Mouse (Mus musculus) fat pad, adult 2 months (tissue): ENCODE data around the gene Kdelr3.

Experiments used
- DNase-seq: peaks from one replicate; pipeline ENCODE4 v3.0.0-alpha.2; 2011; ENCODE audit warnings: low read depth, low spot score; ENCODE audit errors: extremely low read depth

The Kdelr3 gene

DNA sequence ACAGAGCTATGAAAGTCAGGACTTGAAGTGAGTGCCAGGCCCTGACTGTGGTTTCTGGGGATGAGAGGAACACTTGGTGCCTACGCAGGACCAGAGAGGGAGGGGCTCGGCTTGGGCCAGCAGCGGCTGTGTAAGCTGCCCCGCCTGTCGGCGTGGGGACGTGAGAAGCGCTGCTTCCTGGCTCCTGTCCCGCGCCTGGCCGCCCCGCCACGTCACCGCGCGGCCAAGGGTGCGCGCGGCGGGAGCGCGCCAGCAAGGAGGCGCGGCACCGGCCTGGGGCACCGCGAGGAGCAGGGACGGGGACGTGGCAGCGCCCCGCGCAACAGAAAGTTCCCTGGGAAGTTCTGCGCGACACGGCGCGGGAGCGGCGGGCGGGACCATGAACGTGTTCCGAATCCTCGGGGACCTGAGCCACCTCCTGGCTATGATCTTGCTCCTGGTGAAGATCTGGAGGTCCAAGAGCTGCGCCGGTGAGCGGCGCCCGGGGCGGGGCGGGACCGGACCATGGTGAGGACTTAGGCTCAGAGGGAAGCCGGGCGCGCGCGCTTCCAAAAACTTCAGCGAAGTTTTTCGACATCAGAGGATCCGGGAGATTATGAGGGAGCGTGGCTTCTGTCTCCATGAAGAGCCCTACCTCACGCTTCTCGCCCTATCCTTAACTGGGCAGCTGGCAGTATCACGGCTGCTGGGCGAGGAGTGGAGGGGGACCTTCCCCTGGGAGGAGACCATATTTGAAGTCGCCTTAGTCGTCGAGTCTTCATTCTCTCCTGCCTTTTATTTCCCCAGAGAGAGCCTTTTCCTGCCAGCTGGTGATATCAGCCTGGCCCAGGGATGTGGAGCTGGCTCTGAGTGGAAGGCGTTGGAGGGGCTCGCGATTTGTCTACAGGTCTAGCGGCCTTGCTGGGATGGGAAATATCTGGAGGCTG, at the start of gene Kdelr3:
Gene Kdelr3 (plus strand): TSS at position 241 of the 926 bp plus-strand sequence.
- no peak for DNase-seq

DNA sequence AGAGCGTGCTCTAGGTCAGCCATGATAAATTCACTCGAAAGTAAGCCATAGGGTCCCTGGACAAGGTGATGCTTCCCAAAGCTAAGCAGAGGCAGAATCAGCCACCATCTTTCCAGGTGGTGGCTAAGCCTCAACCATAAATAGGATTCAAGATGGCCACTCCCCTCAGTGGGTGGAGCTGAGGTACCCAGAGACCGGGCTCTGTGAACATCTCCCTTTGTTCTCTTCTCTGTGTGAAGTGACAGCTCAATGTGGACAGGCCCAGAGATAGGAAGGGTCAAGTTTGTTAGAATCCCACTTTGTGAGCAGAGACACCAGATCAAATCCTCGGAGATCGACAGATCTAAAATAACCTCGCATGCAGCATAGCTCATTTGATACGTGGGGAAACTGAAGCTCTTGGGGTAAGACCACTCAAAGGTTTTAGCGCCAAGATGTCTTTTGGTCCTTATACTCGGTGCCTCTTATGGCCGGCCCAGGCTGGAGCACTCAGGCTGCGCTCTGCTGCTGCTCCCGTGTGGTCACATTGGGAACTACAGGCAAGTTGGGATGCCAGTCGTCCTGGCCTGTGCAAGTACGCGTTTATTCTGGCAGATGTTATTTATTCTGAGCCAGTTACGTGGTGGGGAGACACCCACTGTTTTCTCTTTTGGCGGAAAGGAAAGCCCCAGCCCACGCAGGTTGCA, 49.5 kb upstream of the Kdelr3 start:
- no peak for DNase-seq

DNA sequence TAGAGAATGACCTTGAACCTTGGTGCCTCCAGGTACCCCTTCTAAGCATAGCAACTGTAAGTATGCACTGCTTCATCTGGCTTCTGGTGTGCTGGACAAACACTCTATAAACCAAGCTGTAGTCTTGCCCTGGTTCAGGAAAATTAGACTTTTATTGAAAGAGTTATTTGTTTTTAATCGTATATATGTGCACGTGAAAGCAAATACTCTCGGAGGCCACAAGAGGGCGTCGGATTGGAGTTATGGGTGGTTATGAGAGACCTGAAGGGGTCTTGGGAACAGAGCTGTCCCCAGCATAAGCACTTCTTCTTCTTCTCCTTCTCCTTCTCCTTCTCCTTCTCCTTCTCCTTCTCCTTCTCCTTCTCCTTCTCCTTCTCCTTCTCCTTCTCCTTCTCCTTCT, 46.6 kb upstream of the Kdelr3 start:
- no peak for DNase-seq

DNA sequence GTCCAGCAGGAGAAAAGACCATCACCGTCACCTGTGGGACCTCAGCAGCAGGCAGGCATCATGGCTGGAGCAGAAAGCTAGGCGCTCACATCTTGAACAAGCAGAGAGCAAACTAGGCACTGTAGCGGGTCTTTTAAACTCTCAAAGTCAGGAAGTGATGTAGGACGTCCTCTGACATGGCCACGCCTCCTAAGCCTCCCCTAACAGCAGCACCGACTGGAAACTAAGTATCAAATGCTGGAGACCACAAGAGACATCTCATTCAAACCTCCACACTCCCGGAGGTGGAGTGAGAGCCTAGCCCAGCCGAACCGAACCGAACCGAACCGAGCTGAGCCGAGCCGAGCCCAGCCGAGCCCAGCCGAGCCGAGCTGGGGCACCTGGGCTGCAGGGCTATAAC, 45.6 kb upstream of the Kdelr3 start:
- no peak for DNase-seq

DNA sequence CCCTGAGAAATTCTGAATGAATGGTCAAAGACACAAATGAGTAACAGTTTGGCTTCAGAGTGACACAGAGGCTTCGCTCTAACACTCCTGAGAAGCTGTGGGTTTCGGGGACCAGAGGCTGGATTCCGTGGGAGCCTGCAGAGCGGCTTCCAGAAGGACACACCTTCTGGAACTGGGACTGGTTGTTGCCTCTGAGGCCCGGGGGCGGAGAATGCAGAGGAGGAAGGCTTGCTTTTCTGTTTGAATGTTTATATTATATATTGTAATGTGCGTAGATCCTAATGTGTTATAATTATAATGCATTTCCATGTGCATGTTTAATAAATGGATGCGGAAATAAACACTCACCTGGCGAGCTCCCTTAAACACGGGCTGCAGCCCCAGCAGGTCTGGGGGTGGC, 45.1 kb upstream of the Kdelr3 start:
- no peak for DNase-seq

DNA sequence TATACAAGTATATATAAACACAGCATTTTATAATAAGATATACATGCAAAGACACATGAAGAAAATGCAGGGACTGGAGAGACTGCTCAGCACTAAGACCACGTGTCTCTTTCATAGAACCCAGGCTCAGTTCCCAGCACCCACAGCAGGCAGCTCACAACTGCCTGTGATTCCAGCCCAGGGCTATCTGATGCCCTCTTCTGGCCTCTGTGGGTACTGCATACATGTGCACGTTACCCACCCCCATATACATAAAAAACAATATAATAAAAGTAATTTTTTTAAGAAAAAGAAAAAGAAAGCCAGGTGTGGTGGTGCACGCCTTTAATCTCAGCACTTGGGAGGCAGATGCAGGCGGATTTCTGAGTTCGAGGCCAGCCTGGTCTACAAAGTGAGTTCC, 43.2 kb upstream of the Kdelr3 start:
- DNase-seq = no peak

DNA sequence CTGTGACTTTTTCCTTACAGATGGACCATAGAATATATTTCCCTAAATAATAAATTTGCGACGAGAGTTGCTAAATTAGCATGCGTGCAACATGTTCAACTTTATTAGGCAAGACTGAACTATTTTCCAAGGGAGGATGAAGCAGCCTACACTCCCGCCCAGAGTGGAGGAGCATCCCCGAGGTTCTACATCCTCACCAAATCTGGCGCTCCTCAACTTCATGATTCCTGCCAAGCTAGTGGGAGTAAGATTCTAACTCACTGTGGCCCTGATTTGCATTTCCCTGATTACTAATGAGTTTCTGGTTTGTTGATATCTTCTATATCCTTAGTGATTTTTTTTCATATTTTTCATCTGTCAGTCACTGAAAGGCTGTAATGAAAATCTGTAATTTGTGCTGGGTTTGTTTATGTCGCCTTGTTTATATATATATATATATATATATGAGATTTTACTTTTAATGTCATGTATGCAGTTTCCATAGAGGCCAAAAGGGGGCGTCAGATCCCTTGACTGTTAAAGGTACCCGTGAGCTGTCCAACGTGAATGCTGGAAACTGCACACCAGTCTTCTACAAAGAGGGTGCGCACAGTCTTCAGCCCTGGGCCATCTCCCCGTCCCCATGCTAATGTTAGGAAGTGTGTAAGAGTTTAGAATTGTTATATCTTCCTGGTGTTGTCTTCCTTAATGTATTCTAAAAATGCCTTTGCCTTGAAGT, 42.4 kb upstream of the Kdelr3 start:
- no peak for DNase-seq

DNA sequence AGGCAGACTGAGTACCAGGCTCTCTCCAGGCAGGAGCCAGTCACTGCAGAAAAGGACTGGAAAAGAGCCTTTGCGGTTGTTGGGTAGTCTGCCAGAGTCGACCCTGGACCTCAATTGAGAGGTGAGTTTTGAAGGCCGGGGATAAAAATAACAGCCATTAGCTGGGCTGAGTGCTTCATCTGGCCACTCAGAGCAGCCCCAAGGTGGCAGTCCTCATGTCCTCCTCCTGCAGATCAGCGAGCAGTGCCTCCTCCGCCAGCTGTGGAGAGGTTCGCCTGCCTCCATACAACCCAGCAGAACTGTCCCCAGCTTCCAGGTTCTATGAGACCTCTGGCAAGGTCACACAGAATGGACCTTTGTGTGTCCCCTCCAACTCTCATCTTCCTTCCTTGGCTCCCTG, 39.0 kb upstream of the Kdelr3 start:
- no peak for DNase-seq

DNA sequence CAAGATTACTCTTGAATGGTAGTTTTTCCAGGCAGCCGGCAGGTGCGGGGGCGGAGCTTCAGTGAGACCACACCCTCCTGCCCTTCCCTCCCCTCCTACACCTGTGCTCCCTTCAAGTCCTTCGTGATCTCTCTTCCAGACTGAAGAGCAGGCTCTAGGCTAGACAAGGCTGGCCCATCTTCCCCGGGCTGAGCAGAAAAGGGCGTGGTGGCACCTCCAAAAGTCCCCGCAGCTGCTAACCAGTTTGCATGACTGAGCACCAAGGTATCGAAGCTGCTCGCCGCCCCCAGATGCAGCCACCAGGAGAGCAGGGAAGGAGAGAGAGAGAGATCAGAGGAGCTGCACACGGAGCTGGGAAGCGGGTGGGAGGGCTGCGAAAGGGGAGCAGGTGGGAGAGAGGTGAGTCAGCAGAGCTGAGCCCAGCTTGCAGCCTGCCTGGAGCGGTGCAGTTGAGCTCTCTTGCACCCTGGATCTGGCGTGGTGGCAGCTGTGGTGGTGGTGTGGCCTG, 35.0 kb upstream of the Kdelr3 start:
- DNase-seq = no peak

DNA sequence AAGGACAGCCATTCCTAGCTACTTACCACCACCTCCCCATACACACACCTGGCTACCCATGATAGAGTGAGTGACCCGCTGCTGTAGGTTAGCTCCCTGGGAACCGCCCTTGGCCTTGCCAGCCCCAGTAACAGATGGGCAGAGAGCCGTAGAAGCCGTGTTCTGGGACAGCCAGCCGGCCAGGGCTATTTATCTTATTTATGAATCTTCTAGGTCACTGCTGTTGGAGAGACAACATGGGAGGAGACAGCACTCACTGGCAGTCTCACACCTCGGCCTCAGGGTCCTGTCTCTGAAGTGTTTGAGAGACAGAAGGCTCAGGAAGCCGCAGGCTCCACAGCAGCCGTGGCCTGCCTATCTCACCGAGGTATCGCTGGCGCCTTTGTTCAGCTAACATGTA, 26.7 kb upstream of the Kdelr3 start:
- DNase-seq = no peak

DNA sequence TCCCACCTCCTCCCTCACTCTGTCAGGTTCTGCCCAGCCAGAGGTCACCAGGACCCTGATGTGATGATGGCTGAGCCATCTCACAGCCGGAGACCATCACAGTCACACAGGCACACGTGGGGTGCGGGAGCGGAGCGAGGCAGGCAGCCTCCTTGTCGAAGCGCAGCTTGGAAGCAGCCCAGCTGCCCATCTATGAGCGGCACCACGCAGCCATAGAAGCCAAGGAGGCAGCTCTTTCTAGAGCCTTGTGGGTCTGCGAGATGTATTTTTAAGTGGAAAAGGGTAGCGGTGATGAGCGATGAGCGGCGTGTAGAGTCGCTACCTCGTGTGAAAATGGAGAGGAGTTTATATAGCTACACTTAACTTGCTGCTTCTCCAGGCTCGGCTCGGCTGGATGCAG, 22.7 kb upstream of the Kdelr3 start:
- no peak for DNase-seq

DNA sequence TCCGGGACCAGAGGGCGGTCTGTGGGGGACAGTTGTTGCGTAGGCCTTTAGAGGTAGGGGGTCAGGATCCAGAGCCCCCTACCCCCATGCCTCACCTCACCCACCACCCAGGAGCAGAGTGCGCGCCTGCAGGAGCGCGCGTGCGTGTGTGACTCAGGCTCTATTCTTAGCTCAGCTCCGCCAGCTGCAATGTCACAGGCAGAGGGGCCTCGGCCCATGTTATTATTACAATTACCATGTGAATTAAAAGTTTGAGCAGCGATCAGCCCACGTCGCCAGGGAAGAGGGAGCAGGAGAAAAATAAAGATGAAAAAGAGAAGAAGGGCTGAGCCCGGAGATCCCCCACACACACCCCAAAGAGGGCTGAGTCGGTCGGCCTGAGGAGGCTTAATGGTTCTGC, 16.1 kb upstream of the Kdelr3 start:
- no peak for DNase-seq

DNA sequence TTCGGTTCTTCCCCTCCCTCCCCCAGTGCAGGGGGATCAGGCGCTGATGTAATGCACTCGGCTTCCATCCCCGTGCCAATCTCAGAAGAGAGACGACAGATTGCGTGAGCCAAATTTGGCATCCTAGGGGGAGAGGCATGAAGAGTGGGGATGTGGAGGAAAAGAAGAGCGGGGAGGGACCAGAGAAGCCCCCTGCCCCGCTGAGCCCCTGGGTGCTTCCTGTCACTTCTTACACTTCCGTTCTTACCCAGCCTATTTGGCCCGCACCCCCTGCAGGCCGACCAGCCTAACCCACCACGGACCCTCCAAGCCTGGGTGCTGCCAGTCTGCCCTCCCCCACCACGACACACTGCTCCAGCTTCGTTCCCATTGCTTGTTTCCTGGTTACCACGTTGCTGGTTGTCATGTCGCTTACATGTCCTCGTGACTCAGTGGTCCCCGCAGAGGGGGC, 13.3 kb upstream of the Kdelr3 start:
- DNase-seq = no peak

DNA sequence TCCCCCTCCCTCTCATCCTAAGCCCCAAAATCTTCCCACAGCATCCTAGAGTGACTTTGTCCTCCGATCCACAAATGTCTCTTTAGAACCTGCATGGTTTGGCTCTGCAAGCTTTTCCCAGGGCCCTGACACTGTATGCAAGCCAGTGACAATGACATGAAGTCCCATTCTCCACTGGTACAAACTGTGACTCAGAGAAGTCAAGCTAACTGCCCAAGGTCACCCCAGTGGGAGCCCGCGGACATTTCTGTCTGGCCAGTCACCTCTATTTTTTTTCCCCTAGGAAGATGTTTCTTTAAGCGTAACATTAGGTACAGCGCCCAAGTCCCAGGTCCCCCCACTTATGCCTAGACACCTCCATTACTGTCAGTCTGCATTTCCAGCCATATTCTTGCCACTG, 12.8 kb upstream of the Kdelr3 start:
- no peak for DNase-seq

DNA sequence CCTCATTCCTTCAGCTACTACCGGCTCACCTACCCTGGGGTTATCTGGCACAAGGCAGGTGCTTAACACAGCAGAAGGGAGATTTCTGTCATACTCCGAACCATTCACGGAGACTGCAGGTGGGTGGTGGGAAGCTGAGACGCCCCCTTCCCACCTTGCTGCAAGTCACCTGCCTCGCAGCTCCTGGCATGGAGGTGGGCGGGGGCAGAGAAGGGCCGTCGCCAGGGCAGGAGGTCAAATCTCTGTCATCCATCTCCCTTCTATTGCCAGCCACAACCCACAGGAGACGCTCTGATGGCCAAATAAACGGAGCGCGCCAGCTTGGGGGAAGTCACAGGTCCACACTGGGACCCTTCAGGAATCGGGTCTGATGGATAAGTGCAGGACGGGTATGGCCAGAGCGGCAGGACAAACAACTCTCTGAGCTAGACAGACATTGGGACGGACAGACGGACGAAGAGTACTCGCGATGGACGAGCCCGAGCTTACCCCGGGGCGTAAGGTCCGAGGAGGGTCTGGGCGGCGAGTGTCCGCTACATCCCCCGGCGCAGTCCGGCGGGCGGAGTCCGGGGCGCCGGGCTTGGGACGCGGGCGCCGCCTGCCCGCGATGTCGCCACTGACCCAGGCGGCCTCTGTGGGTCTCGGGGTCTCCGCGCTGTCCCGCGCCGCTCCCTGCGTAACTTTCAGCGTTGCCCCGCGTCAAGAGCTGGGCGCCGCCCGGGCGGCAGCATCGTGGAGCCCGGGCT, 11.3 kb upstream of the Kdelr3 start, which contains the start of gene Kcnj4:
Gene Kcnj4 (minus strand): TSS at position 535 of the 746 bp plus-strand sequence.
- no peak for DNase-seq

DNA sequence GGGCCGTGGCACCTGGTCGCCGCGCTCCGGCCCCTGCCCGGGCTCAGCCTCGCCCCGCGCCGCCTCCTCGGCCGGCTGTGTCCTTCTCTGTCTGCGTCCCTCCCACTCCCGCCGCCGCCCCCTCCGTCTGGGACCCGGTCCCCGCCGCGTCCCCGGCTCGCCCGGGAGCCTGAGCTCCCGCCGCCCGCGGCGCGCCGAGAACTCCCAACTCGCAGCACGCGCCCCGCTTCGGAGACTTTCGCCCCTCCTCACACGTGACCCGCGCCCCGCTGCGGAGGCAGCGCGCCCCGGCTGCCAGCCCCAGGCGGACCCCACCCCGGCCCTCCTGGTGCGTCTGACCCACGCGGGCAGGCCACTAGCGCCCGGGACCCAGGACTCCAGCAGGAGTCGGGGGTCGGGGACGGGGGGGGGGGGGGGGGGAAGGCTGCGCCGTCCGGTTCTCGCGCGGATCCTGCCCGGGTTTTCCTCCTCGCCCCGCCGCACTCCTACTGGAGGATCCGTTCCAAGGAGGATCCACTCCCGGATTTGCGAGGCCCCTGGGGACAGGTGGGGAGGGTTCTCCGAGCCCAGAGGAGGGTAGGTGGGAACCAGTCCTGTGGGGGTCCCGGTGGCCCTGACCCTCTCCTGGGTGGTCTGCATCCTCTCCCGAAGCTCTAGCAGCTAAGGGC, 10.5 kb upstream of the Kdelr3 start:
- no peak for DNase-seq

DNA sequence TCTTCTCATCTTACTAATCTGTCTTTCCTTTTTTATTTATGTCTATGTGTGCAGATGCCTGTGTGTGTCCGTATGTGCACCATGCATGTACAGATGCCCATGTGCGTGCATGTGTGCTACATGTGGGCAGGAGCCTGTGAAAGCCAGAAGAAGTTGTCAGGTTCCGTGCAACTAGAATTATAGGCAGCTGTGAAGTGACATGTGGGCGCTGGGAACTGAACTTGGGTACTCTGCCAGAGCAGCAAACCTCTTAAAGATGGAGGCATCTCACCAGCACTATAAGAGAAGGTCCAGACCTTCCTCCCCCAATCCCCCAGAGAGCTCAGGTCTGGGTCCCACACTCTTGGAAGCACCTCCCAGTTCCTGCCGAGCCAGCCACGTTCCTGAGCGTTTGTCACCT, 9.8 kb upstream of the Kdelr3 start:
- no peak for DNase-seq

DNA sequence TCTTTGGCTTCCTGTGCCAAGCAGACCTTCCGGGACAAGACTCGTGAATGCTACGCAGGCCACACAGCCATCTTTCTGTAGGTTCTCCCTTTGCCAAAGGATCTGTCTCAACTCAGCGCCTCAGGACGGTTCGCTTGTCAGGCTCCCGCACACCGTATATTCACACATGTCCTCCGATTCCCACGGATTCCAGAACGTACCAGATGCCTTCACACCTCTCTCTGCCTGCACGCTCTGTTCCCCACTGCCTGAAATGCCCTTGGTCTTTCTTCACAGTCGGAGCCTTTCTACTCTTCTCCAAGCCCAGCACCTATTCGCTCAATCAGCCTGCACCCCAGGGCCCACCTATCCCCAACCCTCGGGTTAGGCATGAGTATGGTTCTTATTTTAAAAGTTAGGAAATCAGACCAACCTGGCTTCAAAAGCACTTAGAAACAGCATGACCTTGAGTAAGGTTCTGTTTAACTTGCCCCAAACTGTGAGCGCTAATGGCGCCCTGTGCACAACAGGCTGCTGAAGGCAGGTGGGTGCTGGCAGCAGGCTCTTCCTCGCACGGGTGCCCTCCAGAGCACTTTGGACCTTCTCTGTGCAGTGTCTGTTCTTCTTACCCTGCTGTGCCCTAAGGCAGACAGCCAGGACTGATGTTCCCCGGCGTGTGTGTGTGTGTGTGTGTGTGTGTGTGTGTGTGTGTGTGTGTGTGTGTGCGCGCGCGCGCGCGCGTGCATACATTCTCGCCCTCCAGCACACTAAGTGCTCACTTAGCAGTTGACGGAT, 9.0 kb upstream of the Kdelr3 start:
- no peak for DNase-seq

DNA sequence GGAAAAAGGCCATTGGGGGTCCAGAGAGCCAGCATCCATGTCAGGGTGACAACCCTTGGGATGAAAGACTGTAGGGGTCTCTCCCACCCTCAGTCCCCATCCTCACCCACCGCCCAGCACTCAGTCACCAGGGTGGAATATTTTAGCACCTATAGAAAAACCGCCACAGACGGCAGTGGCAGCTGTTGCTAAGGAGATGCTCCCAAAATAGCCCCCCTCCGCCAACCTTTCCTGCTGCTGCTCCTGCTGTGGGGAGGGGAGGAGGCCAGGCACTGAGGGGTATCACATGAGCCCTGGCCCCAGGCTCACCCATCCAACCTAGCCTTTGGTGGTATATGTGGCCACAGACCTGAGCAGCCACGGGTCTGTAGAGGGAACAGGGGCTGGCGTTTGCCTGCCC, 6.2 kb upstream of the Kdelr3 start:
- no peak for DNase-seq
